Mouse (Mus musculus): ENCODE measurements around the gene Htr2a. TPM values are rescaled to one million over a fixed set of nuclear protein-coding genes. Genes with fewer than 3 reads are reported as not detected.

Htr2a gene
- polyA plus RNA-seq, 1 experiment: 0.01 TPM

- peak within 1 kb of the TSS; percentile 61 for H3ac ChIP-seq (ENCODE audit: control insufficient read depth, insufficient read length, low read depth)
- no peaks in the 10 kb centered on the region for H3K27me3 ChIP-seq (ENCODE audit: control insufficient read depth, insufficient read depth, insufficient read length)
- H3K36me3 ChIP-seq (ENCODE audit: control insufficient read depth, insufficient read depth): peaks cover 33% of the 10 kb centered on the region
- TF ChIP-seq MYOG (IDR thresholded peaks at IDR 0.05; ENCODE audit: control insufficient read depth, extremely low read depth, insufficient read length) (no peak), MAX (IDR thresholded peaks at IDR 0.05) (no peak), FOSL1 (IDR thresholded peaks at IDR 0.05; ENCODE audit: insufficient read depth, low read length, poor library complexity, severe bottlenecking) (no peak), MYOD1 (IDR thresholded peaks at IDR 0.05; ENCODE audit: control insufficient read depth, insufficient read length, low read depth) (no peak), USF1 (IDR thresholded peaks at IDR 0.05; ENCODE audit: low read depth) (no peak), CEBPB (IDR thresholded peaks at IDR 0.05; ENCODE audit: low read depth) (no peak), CTCF (IDR thresholded peaks at IDR 0.05; ENCODE audit: control insufficient read depth, insufficient read depth, insufficient read length) (no peak)
- peaks cover 51% of the 10 kb centered on the region for H3K79me2 ChIP-seq (ENCODE audit: control insufficient read depth, insufficient read depth)
- H3K4me3 ChIP-seq (ENCODE audit: insufficient read depth, poor library complexity, severe bottlenecking): peak within 1 kb of the TSS; percentile 88
- peaks cover 39% of the 10 kb centered on the region for H3K79me3 ChIP-seq (ENCODE audit: low read depth)
Observed at GRCm38 (mm10) chr14:74732079-74732783, 91.6 kb downstream of the Htr2a start, which contains the start of gene Esd. Esd (plus strand) TSS chr14:74732297.

- peak; percentile 52 for TF ChIP-seq FOSL1 (IDR thresholded peaks at IDR 0.05; ENCODE audit: insufficient read depth, low read length, poor library complexity, severe bottlenecking)
- no peak for TF ChIP-seq USF1 (IDR thresholded peaks at IDR 0.05; ENCODE audit: low read depth)
- Histone ChIP-seq H3K79me2 (ENCODE audit: control insufficient read depth, insufficient read depth) (peaks cover 63% of the 10 kb centered on the region), H3K27me3 (ENCODE audit: control insufficient read depth, insufficient read depth, insufficient read length) (no peaks in the 10 kb centered on the region), H3K36me3 (ENCODE audit: control insufficient read depth, insufficient read depth) (peaks cover 45% of the 10 kb centered on the region), H3K4me3 (ENCODE audit: insufficient read depth, poor library complexity, severe bottlenecking) (peak overlapping the region; percentile 88), H3K79me3 (ENCODE audit: low read depth) (peaks cover 44% of the 10 kb centered on the region), H3ac (ENCODE audit: control insufficient read depth, insufficient read length, low read depth) (no peak overlapping the region)
Observed at GRCm38 (mm10) chr14:74733397-74733796, 92.8 kb downstream of the Htr2a start.

GRCm38 (mm10) chr14:74735471-74735870 lies 94.8 kb downstream of the Htr2a start:
- Histone ChIP-seq H3K79me2 (ENCODE audit: control insufficient read depth, insufficient read depth) (peaks cover 75% of the 10 kb centered on the region), H3K27me3 (ENCODE audit: control insufficient read depth, insufficient read depth, insufficient read length) (no peaks in the 10 kb centered on the region), H3K4me3 (ENCODE audit: insufficient read depth, poor library complexity, severe bottlenecking) (no peak overlapping the region), H3K36me3 (ENCODE audit: control insufficient read depth, insufficient read depth) (peaks cover 66% of the 10 kb centered on the region), H3K79me3 (ENCODE audit: low read depth) (peaks cover 50% of the 10 kb centered on the region), H3ac (ENCODE audit: control insufficient read depth, insufficient read length, low read depth) (no peak overlapping the region)
- TF ChIP-seq CEBPB (IDR thresholded peaks at IDR 0.05; ENCODE audit: low read depth) (no peak), USF1 (IDR thresholded peaks at IDR 0.05; ENCODE audit: low read depth) (no peak), MAX (IDR thresholded peaks at IDR 0.05) (no peak)

GRCm38 (mm10) chr14:74736850-74737249 lies 96.2 kb downstream of the Htr2a start:
- no peaks in the 10 kb centered on the region for H3K27me3 ChIP-seq (ENCODE audit: control insufficient read depth, insufficient read depth, insufficient read length)
- TF ChIP-seq USF1 (IDR thresholded peaks at IDR 0.05; ENCODE audit: low read depth) (peak; percentile 45), CEBPB (IDR thresholded peaks at IDR 0.05; ENCODE audit: low read depth) (peak; percentile 90), MAX (IDR thresholded peaks at IDR 0.05) (no peak)
- H3K4me3 ChIP-seq (ENCODE audit: insufficient read depth, poor library complexity, severe bottlenecking): no peak overlapping the region
- H3K79me2 ChIP-seq (ENCODE audit: control insufficient read depth, insufficient read depth): peaks cover 80% of the 10 kb centered on the region
- no peak overlapping the region for H3ac ChIP-seq (ENCODE audit: control insufficient read depth, insufficient read length, low read depth)
- peaks cover 78% of the 10 kb centered on the region for H3K36me3 ChIP-seq (ENCODE audit: control insufficient read depth, insufficient read depth)
- H3K79me3 ChIP-seq (ENCODE audit: low read depth): peaks cover 52% of the 10 kb centered on the region

Other genes with a start within 250 kb of the Htr2a start
- gene Esd, start 91.5 kb downstream of the Htr2a start, polyA plus RNA-seq (2012; fragmentation: generic; extraction: Trizol): 853 TPM

All from C2C12 (cell line).